Mouse (Mus musculus) mouse trophoblast stem cell (cell line): ENCODE results near the gene Keg1.

Source experiments
- in situ Hi-C, 2 experiments: fragments of 300-500 bp; cut with MseI, MboI; formaldehyde crosslinking; loops; 2 replicates in 1 of 2; 3 replicates in 1 of 2; pipeline ENCODE4 v1.15.1; 2025

Gene Keg1

DNA sequence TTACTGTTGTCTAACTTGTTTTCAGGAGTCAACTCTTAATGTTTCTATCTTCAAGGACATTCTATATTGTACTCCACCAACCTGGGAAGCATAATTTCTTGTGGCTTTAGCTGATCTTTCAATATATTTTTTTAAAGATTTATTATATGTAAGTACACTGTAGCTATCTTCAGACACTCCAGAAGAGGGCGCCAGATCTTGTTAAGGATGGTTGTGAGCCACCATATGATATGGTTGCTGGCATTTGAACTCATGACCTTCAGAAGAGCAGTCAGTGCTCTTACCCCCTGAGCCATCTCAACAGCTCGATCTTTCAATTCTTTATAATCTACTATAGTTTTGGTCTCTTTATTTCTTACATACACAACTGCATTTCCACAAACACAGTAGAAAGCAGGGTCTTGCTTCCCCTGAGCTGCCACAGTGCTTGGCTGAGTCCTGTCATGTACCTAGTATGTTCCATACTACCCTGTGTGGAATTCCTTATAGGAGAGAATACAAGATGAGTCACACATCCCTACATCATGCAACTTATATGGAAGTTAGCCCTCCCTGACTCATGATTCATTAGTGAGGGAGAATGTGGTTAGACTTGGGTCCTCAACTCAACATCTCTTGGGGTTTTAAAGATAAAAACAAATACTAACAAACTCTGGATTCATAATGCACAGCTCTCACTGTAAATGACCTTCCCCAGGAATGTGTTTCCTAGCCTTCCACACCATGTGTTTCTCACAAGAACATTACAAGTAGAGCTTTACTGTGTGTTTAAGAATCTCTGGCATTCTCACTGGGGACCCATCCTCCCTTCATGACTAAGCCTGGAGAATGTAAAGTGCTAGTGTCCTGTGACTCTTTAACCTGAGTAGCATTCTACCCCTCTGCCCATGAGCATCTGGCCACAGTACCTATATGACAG, 66.9 kb downstream of the Keg1 start:
- in situ Hi-C loops = no loop called here

DNA sequence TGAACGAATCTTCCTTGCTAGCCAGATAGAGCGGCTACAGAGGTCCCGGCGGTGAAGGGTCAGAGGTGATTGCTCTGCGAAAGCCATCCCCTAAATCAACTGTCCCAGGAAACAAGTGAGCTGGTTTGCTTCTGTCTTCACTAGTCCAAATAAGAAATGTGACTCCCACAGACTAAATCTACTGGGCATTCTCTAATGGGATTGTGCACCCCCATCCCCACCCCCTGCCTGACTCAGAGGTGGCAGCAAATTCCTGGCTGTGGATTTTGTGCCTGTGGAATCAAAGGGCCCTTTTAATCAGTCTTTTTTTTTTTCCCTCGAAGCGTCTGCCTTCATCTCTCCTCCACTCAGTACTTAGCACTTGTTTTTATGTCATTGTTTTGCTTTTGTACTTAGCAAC, 69.7 kb downstream of the Keg1 start, which contains the start of gene Cntf:
Gene Cntf, minus strand, starts transcription at position 325 of the 400 bp plus-strand sequence.
- in situ Hi-C loops = no loop called here
